Mouse (Mus musculus) urinary bladder, postnatal 4 days (tissue): Measurements from ENCODE around the gene Meox1.

Source experiments
- DNase-seq, 2 experiments: peaks; one replicate each; pipeline ENCODE4 v3.0.0; 2021 to 2022; ENCODE audit warnings: low spot score in 2 of 2

Gene Meox1

GRCm38 (mm10) chr11:101894204-101894603, at the start of gene Meox1:
Meox1 (minus strand) TSS chr11:101894374.
- no peak for DNase-seq

- no peak for DNase-seq
Observed at GRCm38 (mm10) chr11:101943055-101943454, 48.9 kb upstream of the Meox1 start.

- no peak for DNase-seq
Observed at GRCm38 (mm10) chr11:101937108-101937507, 42.9 kb upstream of the Meox1 start.

GRCm38 (mm10) chr11:101936421-101936820, 42.2 kb upstream of the Meox1 start:
- DNase-seq, result no peak

GRCm38 (mm10) chr11:101935743-101936142, 41.6 kb upstream of the Meox1 start:
- DNase-seq, result no peak

GRCm38 (mm10) chr11:101931978-101932377, 37.8 kb upstream of the Meox1 start:
- no peak for DNase-seq

GRCm38 (mm10) chr11:101928030-101928762, 34.0 kb upstream of the Meox1 start:
- DNase-seq, result no peak

GRCm38 (mm10) chr11:101926951-101927589, 32.9 kb upstream of the Meox1 start:
- no peak for DNase-seq

- no peak for DNase-seq
Observed at GRCm38 (mm10) chr11:101925636-101926035, 31.5 kb upstream of the Meox1 start.

GRCm38 (mm10) chr11:101924441-101924976, 30.3 kb upstream of the Meox1 start:
- DNase-seq, result no peak

- no peak for DNase-seq
Observed at GRCm38 (mm10) chr11:101923988-101924387, 29.8 kb upstream of the Meox1 start.

- DNase-seq, result no peak
Observed at GRCm38 (mm10) chr11:101921361-101921952, 27.3 kb upstream of the Meox1 start.

- DNase-seq, result peak; percentile 63 to 80
Observed at GRCm38 (mm10) chr11:101919660-101920059, 25.5 kb upstream of the Meox1 start.

- no peak for DNase-seq
Observed at GRCm38 (mm10) chr11:101918609-101919008, 24.4 kb upstream of the Meox1 start.

GRCm38 (mm10) chr11:101916772-101917171, 22.6 kb upstream of the Meox1 start:
- DNase-seq, result no peak

GRCm38 (mm10) chr11:101913591-101913990, 19.4 kb upstream of the Meox1 start:
- no peak for DNase-seq

GRCm38 (mm10) chr11:101911855-101912579, 17.8 kb upstream of the Meox1 start:
- no peak for DNase-seq

- DNase-seq, result peak; percentile 70 to 85
Observed at GRCm38 (mm10) chr11:101910230-101910946, 16.2 kb upstream of the Meox1 start.

- no peak for DNase-seq
Observed at GRCm38 (mm10) chr11:101908777-101909176, 14.6 kb upstream of the Meox1 start.

GRCm38 (mm10) chr11:101905115-101905514, 10.9 kb upstream of the Meox1 start:
- peak; percentile 61 to 85 for DNase-seq

- DNase-seq, result no peak
Observed at GRCm38 (mm10) chr11:101901309-101901708, 7.1 kb upstream of the Meox1 start.
